Mouse (Mus musculus): ENCODE results near the gene Myo9a. TPM values are rescaled to one million over a fixed set of nuclear protein-coding genes. Genes with fewer than 3 reads are reported as not detected.

Gene Myo9a
- polyA plus RNA-seq, 1 experiment = 9.9 TPM

Other genes starting within 250 kb of the Myo9a start
- gene Hexa, start 211.4 kb upstream of the Myo9a start, polyA plus RNA-seq (2012; ENCODE audit: insufficient read depth, insufficient read length, missing spikeins) = 34.3 and 45.5 TPM in 2 replicates
- gene Tmem202, start 211.0 kb upstream of the Myo9a start, polyA plus RNA-seq (2012; ENCODE audit: insufficient read depth, insufficient read length, missing spikeins) = not detected in 2 replicates
- not detected in 2 replicates for gene Celf6, start 173.0 kb upstream of the Myo9a start, polyA plus RNA-seq (2012; ENCODE audit: insufficient read depth, insufficient read length, missing spikeins)
- 32.8 and 40.1 TPM in 2 replicates for gene Parp6, start 133.6 kb upstream of the Myo9a start, polyA plus RNA-seq (2012; ENCODE audit: insufficient read depth, insufficient read length, missing spikeins)
- 1,903 and 1,933 TPM in 2 replicates for gene Pkm, start 94.5 kb upstream of the Myo9a start, polyA plus RNA-seq (2012; ENCODE audit: insufficient read depth, insufficient read length, missing spikeins)
- 0.58 TPM in 1 of 2 replicates, not detected in the other for gene Gramd2, start 70.8 kb upstream of the Myo9a start, polyA plus RNA-seq (2012; ENCODE audit: insufficient read depth, insufficient read length, missing spikeins)
- 5.3 and 7.9 TPM in 2 replicates for gene Senp8, start 186 bp upstream of the Myo9a start, polyA plus RNA-seq (2012; ENCODE audit: insufficient read depth, insufficient read length, missing spikeins)
- gene Nr2e3, start 209.8 kb downstream of the Myo9a start, polyA plus RNA-seq (2012; ENCODE audit: insufficient read depth, insufficient read length, missing spikeins) = not detected in 2 replicates